Mouse (Mus musculus) cortical plate, adult 2 months (tissue): ENCODE results near the gene D330045A20Rik.
"Not testable (repeated sequence)": the region's sequence is repeated elsewhere in the genome, so short reads cannot be mapped to it uniquely, and the experiment has no call there.

Source experiments
- CTCF ChIP-seq: fragments of 200-500 bp; IDR thresholded peaks from 2 replicates; pipeline ENCODE4 v1.5.1; 2011; ENCODE audit warnings: mild to moderate bottlenecking, control low read depth, low read length; ENCODE audit not compliant: insufficient read depth; ENCODE audit errors: extremely low read depth
- POLR2A ChIP-seq: fragments of 200-500 bp; IDR thresholded peaks from 2 replicates; pipeline ENCODE4 v1.6.1; 2011; ENCODE audit warnings: mild to moderate bottlenecking, low read length, control low read depth; ENCODE audit not compliant: insufficient read depth; ENCODE audit errors: extremely low read depth

DNA sequence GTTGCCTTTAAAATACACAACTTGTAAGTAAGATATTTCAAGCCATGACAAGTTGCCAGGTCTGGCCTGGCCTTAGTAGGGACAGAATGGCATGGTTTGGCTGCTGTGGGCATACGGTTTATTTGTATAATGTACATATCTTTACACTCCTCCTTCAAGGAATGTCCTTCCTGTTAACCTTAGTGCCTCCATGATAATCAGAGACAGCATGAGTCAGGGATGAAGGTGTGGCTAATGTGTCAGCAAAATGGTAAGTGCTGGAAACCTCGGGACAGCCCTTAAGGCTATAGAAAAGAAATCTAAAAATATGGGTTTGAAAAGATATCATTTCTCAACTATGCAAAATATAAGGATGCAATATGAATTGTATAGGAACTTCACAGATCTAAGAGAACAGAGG, 106.5 kb downstream of the D330045A20Rik start:
- TF ChIP-seq CTCF, POLR2A: not testable (repeated sequence)
